Mouse (Mus musculus): ENCODE measurements around the gene Nek6. TPM values are rescaled to one million over a fixed set of nuclear protein-coding genes. Genes with fewer than 3 reads are reported as not detected.

Nek6 gene
- polyA plus RNA-seq (2012; rRNA removed): 46.1 and 54.5 TPM in 2 replicates

GRCm38 (mm10) chr2:38511487-38512307 is at the start of gene Nek6:
TSS of gene Nek6 (plus strand) at chr2:38511643.

GRCm38 (mm10) chr2:38643625-38644427 is 132.4 kb downstream of the Nek6 start, which contains the start of gene Psmb7:
TSS of gene Psmb7 (minus strand) at chr2:38644087.

Other genes with a start within 250 kb of the Nek6 start
- 10.2 and 11.8 TPM in 2 replicates for gene Dennd1a, start 224.3 kb upstream of the Nek6 start, polyA plus RNA-seq (2012; rRNA removed)
- 0.05 and 0.81 TPM in 2 replicates for gene Lhx2, start 172.4 kb upstream of the Nek6 start, polyA plus RNA-seq (2012; rRNA removed)
- 26.6 and 28.3 TPM in 2 replicates for gene Psmb7, start 132.4 kb downstream of the Nek6 start, polyA plus RNA-seq (2012; rRNA removed)
- gene Nr5a1, start 202.9 kb downstream of the Nek6 start, polyA plus RNA-seq (2012; rRNA removed): not detected in 2 replicates

Data from colon, adult 2 months (tissue).